Mouse (Mus musculus) CD8-positive naive resting alpha-beta T cell, adult 57 days (primary cell): ENCODE data around the gene Cdcp2. TPM values are rescaled to one million over a fixed set of nuclear protein-coding genes. Genes with fewer than 3 reads are reported as not detected.

Experiments
- total RNA-seq: library from RNA; stranded (reverse); gene quantifications from one replicate; pipeline ENCODE4 v1.2.4, GENCODE M21; 2023

The Cdcp2 gene
- total RNA-seq: not detected

GRCm38 (mm10) chr4:107096841-107097373 is at the start of gene Cdcp2:
Gene Cdcp2 (plus strand): TSS chr4:107096891.

GRCm38 (mm10) chr4:107066252-107067124 is 30.2 kb upstream of the Cdcp2 start, which contains the start of the genes Mrpl37 and Cyb5rl:
Gene Mrpl37 (minus strand): TSS chr4:107066868.
Gene Cyb5rl (plus strand): TSS chr4:107066988.

Other genes starting within 250 kb of the Cdcp2 start
- 111 TPM for gene Ssbp3, start 186.2 kb upstream of the Cdcp2 start, total RNA-seq
- 66.0 TPM for gene Mrpl37, start 30.0 kb upstream of the Cdcp2 start, total RNA-seq
- gene Cyb5rl, start 29.9 kb upstream of the Cdcp2 start, total RNA-seq: 14.1 TPM
- gene Tmem59, start 81.5 kb downstream of the Cdcp2 start, total RNA-seq: 130 TPM
- 42.7 TPM for gene Tceanc2, start 82.2 kb downstream of the Cdcp2 start, total RNA-seq
- gene Ldlrad1, start 112.3 kb downstream of the Cdcp2 start, total RNA-seq: 0.49 TPM
- gene Lrrc42, start 156.6 kb downstream of the Cdcp2 start, total RNA-seq: 37.2 TPM
- 31.1 TPM for gene Hspb11, start 156.7 kb downstream of the Cdcp2 start, total RNA-seq
- not detected for gene Dio1, start 210.3 kb downstream of the Cdcp2 start, total RNA-seq
- 43.4 TPM for gene Yipf1, start 217.5 kb downstream of the Cdcp2 start, total RNA-seq